Mouse (Mus musculus): ENCODE measurements around the gene Tns1. TPM values are rescaled to one million over a fixed set of nuclear protein-coding genes. Genes with fewer than 3 reads are reported as not detected.

Gene Tns1
- polyA plus RNA-seq, 1 experiment: 25.8 TPM

Other genes with a start within 250 kb of the Tns1 start
- gene Rufy4, start 1.1 kb upstream of the Tns1 start, polyA plus RNA-seq (2012; rRNA removed): 0.11 and 0.15 TPM in 2 replicates
- 0.33 and 0.64 TPM in 2 replicates for gene Cxcr2, start 29.5 kb upstream of the Tns1 start, polyA plus RNA-seq (2012; rRNA removed)
- gene Cxcr1, start 70.2 kb upstream of the Tns1 start, polyA plus RNA-seq (2012; rRNA removed): not detected in 2 replicates
- 188 and 228 TPM in 2 replicates for gene Arpc2, start 111.6 kb upstream of the Tns1 start, polyA plus RNA-seq (2012; rRNA removed)
- 2.2 and 3.6 TPM in 2 replicates for gene Gpbar1, start 154.1 kb upstream of the Tns1 start, polyA plus RNA-seq (2012; rRNA removed)
- gene Aamp, start 160.3 kb upstream of the Tns1 start, polyA plus RNA-seq (2012; rRNA removed): 120 and 124 TPM in 2 replicates
- gene Pnkd, start 160.5 kb upstream of the Tns1 start, polyA plus RNA-seq (2012; rRNA removed): 53.4 and 61.2 TPM in 2 replicates
- 167 and 361 TPM in 2 replicates for gene Tmbim1, start 181.2 kb upstream of the Tns1 start, polyA plus RNA-seq (2012; rRNA removed)
- 0.24 and 0.29 TPM in 2 replicates for gene Catip, start 237.7 kb upstream of the Tns1 start, polyA plus RNA-seq (2012; rRNA removed)

Measured in large intestine, adult 2 months (tissue).